Mouse (Mus musculus) frontal cortex, adult (tissue): ENCODE data around the gene Rgl2.
"Not testable (repeated sequence)": the region's sequence is repeated elsewhere in the genome, so short reads cannot be mapped to it uniquely, and the experiment has no call there.

ENCODE experiments used
- ATAC-seq: cut with Nextera tagmentation; 2 replicates; pipeline ENCODE4 v1.9.2; 2017; ENCODE audit warnings: mild to moderate bottlenecking, moderate library complexity, mixed read lengths; ENCODE audit not compliant: low TSS enrichment

The Rgl2 gene

GRCm38 (mm10) chr17:33929371-33930279 lies at the start of gene Rgl2:
Rgl2 (plus strand) TSS chr17:33929543.
- peak; percentile 68 for ATAC-seq

- ATAC-seq = not testable (repeated sequence)
These were observed 45.0 kb upstream of the Rgl2 start for GRCm38 (mm10) chr17:33884320-33884719.

GRCm38 (mm10) chr17:33887802-33888201 lies 41.5 kb upstream of the Rgl2 start:
- ATAC-seq = not testable (repeated sequence)

GRCm38 (mm10) chr17:33888230-33888629 lies 41.1 kb upstream of the Rgl2 start:
- not testable (repeated sequence) for ATAC-seq

GRCm38 (mm10) chr17:33889941-33890532 lies 39.3 kb upstream of the Rgl2 start:
- not testable (repeated sequence) for ATAC-seq

GRCm38 (mm10) chr17:33890533-33891059 lies 38.7 kb upstream of the Rgl2 start, which contains the start of gene Kifc1:
Kifc1 (minus strand) TSS chr17:33890661.
- ATAC-seq = peak; percentile 100

- ATAC-seq = no peak
These were observed 38.0 kb upstream of the Rgl2 start for GRCm38 (mm10) chr17:33891357-33891756.

- ATAC-seq = not testable (repeated sequence)
These were observed 37.5 kb upstream of the Rgl2 start for GRCm38 (mm10) chr17:33891892-33892291.

GRCm38 (mm10) chr17:33892429-33892828 lies 36.9 kb upstream of the Rgl2 start:
- ATAC-seq = no peak

GRCm38 (mm10) chr17:33893011-33893410 lies 36.3 kb upstream of the Rgl2 start:
- ATAC-seq = not testable (repeated sequence)

GRCm38 (mm10) chr17:33897114-33897794 lies 32.1 kb upstream of the Rgl2 start:
- ATAC-seq = no peak

- ATAC-seq = peak; percentile 59; the same call in 1 of the 2 replicates
These were observed 31.1 kb upstream of the Rgl2 start for GRCm38 (mm10) chr17:33898193-33898592.

- no peak for ATAC-seq
These were observed 29.7 kb upstream of the Rgl2 start for GRCm38 (mm10) chr17:33899642-33900041.

- ATAC-seq = no peak
These were observed 28.9 kb upstream of the Rgl2 start for GRCm38 (mm10) chr17:33900281-33900988.

- no peak for ATAC-seq
These were observed 28.4 kb upstream of the Rgl2 start for GRCm38 (mm10) chr17:33900989-33901314.

GRCm38 (mm10) chr17:33901653-33902052 lies 27.7 kb upstream of the Rgl2 start:
- no peak for ATAC-seq

- no peak for ATAC-seq
These were observed 27.3 kb upstream of the Rgl2 start for GRCm38 (mm10) chr17:33902079-33902478.

- no peak for ATAC-seq
These were observed 26.9 kb upstream of the Rgl2 start for GRCm38 (mm10) chr17:33902491-33902890.

- ATAC-seq = not testable (repeated sequence)
These were observed 25.3 kb upstream of the Rgl2 start for GRCm38 (mm10) chr17:33903911-33904651.

GRCm38 (mm10) chr17:33904835-33905234 lies 24.5 kb upstream of the Rgl2 start, which contains the start of gene Platr17:
Platr17 (plus strand) TSS chr17:33905135.
- ATAC-seq = not testable (repeated sequence)
